Mouse (Mus musculus) midbrain, postnatal 0 days (tissue): ENCODE results near the gene Bcam. TPM values are rescaled to one million over a fixed set of nuclear protein-coding genes. Genes with fewer than 3 reads are reported as not detected.

Source experiments
- ATAC-seq: fragments of 200-750 bp; cut with Nextera tagmentation; 2 replicates; pipeline ENCODE4 v1.8.0; 2017; ENCODE audit warnings: moderate number of reproducible peaks, mild to moderate bottlenecking, moderate TSS enrichment, moderate library complexity; ENCODE audit not compliant: low FRiP score
- DNase-seq: peaks from one replicate; pipeline ENCODE4 v3.0.0-alpha.2; 2015; ENCODE audit warnings: low spot score
- H3K27ac ChIP-seq: fragments of 300-500 bp; sonication (generic); 2 replicates; pipeline ENCODE4 v1.5.1; 2014; ENCODE audit warnings: low read depth, mild to moderate bottlenecking, low read length, mixed read lengths
- H3K27me3 ChIP-seq: fragments of 300-500 bp; sonication (generic); 2 replicates; pipeline ENCODE4 v1.6.1; 2014; ENCODE audit warnings: low read length, control low read depth, mixed read lengths; ENCODE audit not compliant: insufficient read depth
- H3K36me3 ChIP-seq: fragments of 300-500 bp; sonication (generic); 2 replicates; pipeline ENCODE4 v1.6.1; 2014; ENCODE audit warnings: low read length, control low read depth, mixed read lengths; ENCODE audit not compliant: insufficient read depth
- H3K4me1 ChIP-seq: fragments of 300-500 bp; sonication (generic); 2 replicates; pipeline ENCODE4 v1.6.1; 2014; ENCODE audit warnings: mild to moderate bottlenecking, control low read depth, antibody characterized with exemption, low read length, mixed read lengths; ENCODE audit not compliant: insufficient read depth
- H3K4me2 ChIP-seq: fragments of 300-500 bp; sonication (generic); 2 replicates; pipeline ENCODE4 v1.6.1; 2014; ENCODE audit warnings: low read depth, mild to moderate bottlenecking, low read length, mixed read lengths; ENCODE audit not compliant: poor library complexity, severe bottlenecking
- H3K4me3 ChIP-seq: fragments of 300-500 bp; sonication (generic); 2 replicates; pipeline ENCODE4 v1.5.1; 2014; ENCODE audit warnings: low read depth, mild to moderate bottlenecking, low read length, moderate library complexity
- H3K9ac ChIP-seq: fragments of 300-500 bp; sonication (generic); replicated peaks from 2 replicates; pipeline ENCODE4 v1.6.1; 2014; ENCODE audit warnings: mild to moderate bottlenecking, low read length, moderate library complexity, mixed read lengths; ENCODE audit not compliant: poor library complexity, severe bottlenecking
- H3K9me3 ChIP-seq: fragments of 300-500 bp; sonication (generic); 2 replicates; pipeline ENCODE4 v1.6.1; 2016; ENCODE audit warnings: low read length, control low read depth
- CTCF ChIP-seq: IDR thresholded peaks from 2 replicates; pipeline ENCODE4 v1.5.1; 2016; ENCODE audit warnings: antibody characterized with exemption, mild to moderate bottlenecking
- WGBS: fragments of 180-500 bp; shearing (Covaris S2); extraction: QIAGEN DNeasy Blood & Tissue Kit; methylation state at CpG from one replicate; pipeline ENCODE4 v1.1.7; 2014; 5-methylcytosine and 5-hydroxymethylcytosine counted together
- polyA plus RNA-seq: library from polyadenylated mRNA; unstranded; fragments of >200 nt; fragmentation: Nextera tagmentation; extraction: Ambion mirVana; gene quantifications from 2 replicates; pipeline ENCODE4 v1.2.1, GENCODE M21; 2015
- total RNA-seq: library from RNA; depleted of rRNA; stranded (reverse); fragments of >200 nt; gene quantifications from 2 replicates; pipeline ENCODE4 v1.2.3, GENCODE M21; 2014; rRNA removed

Bcam gene
- total and polyA plus RNA-seq, 2 experiments from 2014 or later: 18.7 to 33.5 TPM

DNA sequence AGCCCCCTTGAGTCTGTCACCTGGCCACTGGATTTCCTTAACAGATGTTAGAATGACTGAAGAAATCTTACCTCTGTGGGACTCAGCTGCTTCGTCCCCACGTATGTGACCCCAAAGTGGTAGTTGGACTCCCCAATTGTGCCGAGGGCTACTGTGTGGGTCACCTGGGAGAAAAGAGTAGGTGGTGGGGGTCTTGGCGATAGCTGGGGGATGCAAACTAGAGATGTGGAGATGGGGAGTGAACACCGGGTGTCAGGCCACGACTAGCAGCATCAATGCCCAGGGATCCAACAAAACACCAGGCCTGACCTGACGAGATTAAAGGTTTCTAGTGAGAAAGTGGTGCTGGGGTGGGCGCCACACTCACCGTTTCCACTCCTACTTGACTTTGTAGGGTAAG, 57.2 kb downstream of the Bcam start:
- H3K27ac ChIP-seq: no peak overlapping the region
- H3K27me3 ChIP-seq: no peaks in the 10 kb centered on the region
- no peak for TF ChIP-seq CTCF
- no peak overlapping the region for H3K4me2 ChIP-seq
- DNase-seq (no peak), ATAC-seq (no peak)
- no peaks in the 10 kb centered on the region for H3K9me3 ChIP-seq
- H3K4me3 ChIP-seq: no peak overlapping the region
- 87% methylated on average over 9 of the region's 9 CpGs for WGBS
- H3K9ac ChIP-seq: no peak overlapping the region
- no peaks in the 10 kb centered on the region; the same call in 1 of the 2 replicates for H3K4me1 ChIP-seq
- peaks cover 27% of the 10 kb centered on the region for H3K36me3 ChIP-seq

DNA sequence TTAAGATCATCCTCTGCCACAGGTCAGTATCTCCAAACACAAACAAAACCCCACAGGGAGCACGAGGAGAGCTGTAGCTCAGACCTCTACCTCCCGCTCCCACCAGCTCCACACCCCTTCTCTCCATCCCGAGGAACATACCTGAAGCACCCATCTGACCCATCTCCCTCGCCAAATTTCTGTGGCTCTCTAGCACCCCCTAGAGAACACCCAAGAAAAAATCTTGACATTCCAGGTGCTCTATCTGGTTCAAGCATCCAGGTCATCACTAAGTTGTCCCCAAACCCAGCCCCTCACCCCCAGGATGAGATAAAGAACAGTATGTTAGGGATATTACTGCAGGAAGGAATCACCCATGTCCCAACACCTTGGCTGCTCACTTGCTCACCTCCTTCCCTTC, 57.6 kb downstream of the Bcam start:
- H3K4me2 ChIP-seq: no peak overlapping the region
- H3K36me3 ChIP-seq: peaks cover 28% of the 10 kb centered on the region
- H3K4me1 ChIP-seq: no peaks in the 10 kb centered on the region; the same call in 1 of the 2 replicates
- H3K9me3 ChIP-seq: no peaks in the 10 kb centered on the region
- peak; percentile 63 for TF ChIP-seq CTCF
- H3K27me3 ChIP-seq: no peaks in the 10 kb centered on the region
- peak; percentile 16 for DNase-seq
- no peak overlapping the region for H3K27ac ChIP-seq
- no peak overlapping the region for H3K4me3 ChIP-seq
- no peak for ATAC-seq
- no peak overlapping the region for H3K9ac ChIP-seq
- 55% methylated on average over 4 of the region's 4 CpGs for WGBS

DNA sequence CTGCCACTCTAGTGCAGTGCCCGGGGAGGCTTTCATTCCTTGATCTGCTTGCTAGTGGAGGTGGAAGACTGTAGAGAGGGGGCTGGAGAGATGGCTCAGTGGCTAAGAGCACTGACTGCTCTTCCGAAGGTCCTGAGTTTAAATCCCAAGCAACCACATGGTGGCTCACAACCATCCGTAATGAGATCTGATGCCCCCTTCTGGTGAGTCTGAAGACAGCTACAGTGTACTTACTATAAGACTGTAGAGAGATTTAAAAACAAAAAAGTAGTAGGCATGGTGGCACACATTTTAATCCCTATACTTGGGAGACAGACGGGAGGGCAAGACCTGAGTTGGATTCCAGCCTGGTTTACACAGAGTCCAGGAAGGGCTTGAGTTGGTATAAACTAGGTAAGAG, 58.4 kb downstream of the Bcam start:
- Histone ChIP-seq H3K9me3 (no peaks in the 10 kb centered on the region), H3K27me3 (no peaks in the 10 kb centered on the region), H3K27ac (no peak overlapping the region), H3K4me2 (no peak overlapping the region), H3K4me3 (no peak overlapping the region), H3K36me3 (peaks cover 28% of the 10 kb centered on the region), H3K9ac (no peak overlapping the region), H3K4me1 (no peaks in the 10 kb centered on the region; the same call in 1 of the 2 replicates)
- peak; percentile 70 for TF ChIP-seq CTCF
- DNase-seq (peak; percentile 17), ATAC-seq (no peak)
- WGBS: 69% methylated on average over 4 of the region's 4 CpGs

DNA sequence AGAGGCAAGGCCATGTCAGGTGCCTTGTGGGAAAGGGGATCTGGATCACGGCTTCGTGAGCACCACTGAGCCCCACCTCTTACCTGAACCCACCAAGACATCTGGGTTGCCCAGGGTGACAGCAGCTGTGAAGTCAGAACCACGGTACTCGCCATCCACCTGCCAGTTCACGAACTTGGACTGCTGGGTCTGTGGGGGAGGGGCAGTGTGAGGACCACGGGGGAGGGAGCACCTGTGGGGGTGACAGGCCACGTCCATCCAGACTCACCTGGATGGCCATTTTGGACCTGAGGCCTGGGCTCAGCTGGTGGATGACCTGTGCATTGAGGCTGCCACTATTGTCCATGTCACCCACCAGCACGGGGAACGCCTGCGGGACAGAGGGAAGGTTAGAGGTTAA, 60.2 kb downstream of the Bcam start:
- H3K4me2 ChIP-seq: no peak overlapping the region
- no peaks in the 10 kb centered on the region for H3K9me3 ChIP-seq
- H3K36me3 ChIP-seq: peaks cover 33% of the 10 kb centered on the region
- DNase-seq (no peak), ATAC-seq (no peak)
- 96% methylated on average over 10 of the region's 10 CpGs for WGBS
- no peak for TF ChIP-seq CTCF
- H3K9ac ChIP-seq: no peak overlapping the region
- no peak overlapping the region for H3K27ac ChIP-seq
- no peak overlapping the region for H3K4me3 ChIP-seq
- H3K27me3 ChIP-seq: no peaks in the 10 kb centered on the region
- no peaks in the 10 kb centered on the region for H3K4me1 ChIP-seq

Other genes with a start within 250 kb of the Bcam start
- gene Ppp1r37, start 207.9 kb downstream of the Bcam start, total RNA-seq: 114 and 127 TPM in 2 replicates
- gene Ppp1r37, start 207.9 kb downstream of the Bcam start, polyA plus RNA-seq: 27.8 and 28.1 TPM in 2 replicates
- gene Zfp296, start 193.7 kb downstream of the Bcam start, total RNA-seq: 0.33 and 1.2 TPM in 2 replicates
- 0.11 TPM in 1 of 2 replicates, not detected in the other for gene Zfp296, start 193.7 kb downstream of the Bcam start, polyA plus RNA-seq
- 58.1 and 70.9 TPM in 2 replicates for gene Gemin7, start 193.4 kb downstream of the Bcam start, total RNA-seq
- 158 and 181 TPM in 2 replicates for gene Gemin7, start 193.4 kb downstream of the Bcam start, polyA plus RNA-seq
- 74.4 and 97.4 TPM in 2 replicates for gene Clasrp, start 166.5 kb downstream of the Bcam start, total RNA-seq
- gene Clasrp, start 166.5 kb downstream of the Bcam start, polyA plus RNA-seq: 70.3 and 74.7 TPM in 2 replicates
- gene Relb, start 141.6 kb downstream of the Bcam start, total RNA-seq: 5.6 and 7.3 TPM in 2 replicates
- 5.6 and 6.2 TPM in 2 replicates for gene Relb, start 141.6 kb downstream of the Bcam start, polyA plus RNA-seq
- gene Clptm1, start 106.0 kb downstream of the Bcam start, total RNA-seq: 149 and 152 TPM in 2 replicates
- gene Clptm1, start 106.0 kb downstream of the Bcam start, polyA plus RNA-seq: 140 and 149 TPM in 2 replicates
- gene Apoc2, start 93.1 kb downstream of the Bcam start, total RNA-seq: 1.7 TPM in 1 of 2 replicates, not detected in the other
- 0.30 and 0.32 TPM in 2 replicates for gene Apoc2, start 93.1 kb downstream of the Bcam start, polyA plus RNA-seq
- not detected in 2 replicates for gene Gm44805, start 89.6 kb downstream of the Bcam start, total RNA-seq
- gene Gm44805, start 89.6 kb downstream of the Bcam start, polyA plus RNA-seq: not detected in 2 replicates
- gene Apoc4, start 89.5 kb downstream of the Bcam start, total RNA-seq: not detected in 2 replicates
- not detected in 2 replicates for gene Apoc4, start 89.5 kb downstream of the Bcam start, polyA plus RNA-seq
- 3.6 and 5.1 TPM in 2 replicates for gene Apoc1, start 78.4 kb downstream of the Bcam start, total RNA-seq
- gene Apoc1, start 78.4 kb downstream of the Bcam start, polyA plus RNA-seq: 7.9 and 9.0 TPM in 2 replicates
- 1,618 and 2,613 TPM in 2 replicates for gene Apoe, start 71.8 kb downstream of the Bcam start, total RNA-seq
- gene Apoe, start 71.8 kb downstream of the Bcam start, polyA plus RNA-seq: 2,139 and 2,488 TPM in 2 replicates
- 122 and 133 TPM in 2 replicates for gene Tomm40, start 55.6 kb downstream of the Bcam start, total RNA-seq
- gene Tomm40, start 55.6 kb downstream of the Bcam start, polyA plus RNA-seq: 160 and 161 TPM in 2 replicates
- gene Nectin2, start 20.5 kb downstream of the Bcam start, total RNA-seq: 62.6 and 75.3 TPM in 2 replicates
- 55.3 and 62.6 TPM in 2 replicates for gene Nectin2, start 20.5 kb downstream of the Bcam start, polyA plus RNA-seq
- 0.71 and 1.8 TPM in 2 replicates for gene Cblc, start 25.8 kb upstream of the Bcam start, total RNA-seq
- 0.70 and 1.2 TPM in 2 replicates for gene Cblc, start 25.8 kb upstream of the Bcam start, polyA plus RNA-seq
- gene Bcl3, start 51.8 kb upstream of the Bcam start, total RNA-seq: 0.55 and 0.66 TPM in 2 replicates
- 0.93 and 1.3 TPM in 2 replicates for gene Bcl3, start 51.8 kb upstream of the Bcam start, polyA plus RNA-seq
- 31.6 and 44.4 TPM in 2 replicates for gene Gm19345, start 81.0 kb upstream of the Bcam start, total RNA-seq
- 21.6 and 25.8 TPM in 2 replicates for gene Gm19345, start 81.0 kb upstream of the Bcam start, polyA plus RNA-seq
- not detected in 2 replicates for gene Ceacam16, start 90.3 kb upstream of the Bcam start, total RNA-seq
- gene Ceacam16, start 90.3 kb upstream of the Bcam start, polyA plus RNA-seq: 0.90 and 1.5 TPM in 2 replicates
- gene Ceacam19, start 116.9 kb upstream of the Bcam start, total RNA-seq: 0.38 TPM in 1 of 2 replicates, not detected in the other
- not detected in 2 replicates for gene Ceacam19, start 116.9 kb upstream of the Bcam start, polyA plus RNA-seq
- 11.0 and 14.7 TPM in 2 replicates for gene Pvr, start 150.1 kb upstream of the Bcam start, total RNA-seq
- 7.1 and 7.7 TPM in 2 replicates for gene Pvr, start 150.1 kb upstream of the Bcam start, polyA plus RNA-seq
- gene Igsf23, start 179.7 kb upstream of the Bcam start, total RNA-seq: not detected in 2 replicates
- gene Igsf23, start 179.7 kb upstream of the Bcam start, polyA plus RNA-seq: not detected in 2 replicates
- gene Ceacam20, start 194.4 kb upstream of the Bcam start, total RNA-seq: not detected in 2 replicates
- not detected in 2 replicates for gene Ceacam20, start 194.4 kb upstream of the Bcam start, polyA plus RNA-seq
- not detected in 2 replicates for gene Nlrp9b, start 220.4 kb upstream of the Bcam start, total RNA-seq
- not detected in 2 replicates for gene Nlrp9b, start 220.4 kb upstream of the Bcam start, polyA plus RNA-seq